Mouse (Mus musculus): ENCODE results near the gene H2afx. TPM values are rescaled to one million over a fixed set of nuclear protein-coding genes. Genes with fewer than 3 reads are reported as not detected.

H2afx gene
- polyA plus RNA-seq, 1 experiment: not detected

DNA sequence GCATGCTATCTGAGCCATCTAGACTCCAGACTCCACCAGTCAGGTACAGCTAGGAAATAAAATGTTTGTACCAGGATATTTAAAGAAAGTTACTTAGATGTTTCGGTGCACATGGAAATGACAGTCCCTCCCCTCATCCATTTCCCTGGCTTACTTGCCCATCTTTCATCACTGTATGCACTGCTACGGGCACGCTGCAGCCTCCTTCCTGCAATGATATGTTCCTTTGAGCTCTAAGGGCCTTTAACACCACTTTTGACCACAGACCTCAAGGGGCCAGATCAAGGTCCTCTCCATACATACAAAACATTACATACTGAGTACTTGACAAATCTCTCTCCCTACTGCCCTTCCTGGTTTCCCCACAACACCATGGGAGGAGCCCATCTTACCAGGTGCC is 2.5 kb downstream of the H2afx start:
- no peak overlapping the region for H3K4me3 ChIP-seq (ENCODE audit: insufficient read depth, low read depth, low read length)
- TF ChIP-seq POLR2A (IDR thresholded peaks at IDR 0.05; ENCODE audit: insufficient read depth, low read depth, low read length) (no peak), CTCF (IDR thresholded peaks at IDR 0.05; ENCODE audit: insufficient read depth, low read depth, low read length) (no peak)
- 68% methylated on average over 3 of the region's 3 CpGs for WGBS
- H3K27ac ChIP-seq (ENCODE audit: insufficient read depth, low read depth, low read length): no peak overlapping the region
- H3K4me1 ChIP-seq (ENCODE audit: control insufficient read depth, insufficient read depth, low read length): peaks cover 7% of the 10 kb centered on the region

DNA sequence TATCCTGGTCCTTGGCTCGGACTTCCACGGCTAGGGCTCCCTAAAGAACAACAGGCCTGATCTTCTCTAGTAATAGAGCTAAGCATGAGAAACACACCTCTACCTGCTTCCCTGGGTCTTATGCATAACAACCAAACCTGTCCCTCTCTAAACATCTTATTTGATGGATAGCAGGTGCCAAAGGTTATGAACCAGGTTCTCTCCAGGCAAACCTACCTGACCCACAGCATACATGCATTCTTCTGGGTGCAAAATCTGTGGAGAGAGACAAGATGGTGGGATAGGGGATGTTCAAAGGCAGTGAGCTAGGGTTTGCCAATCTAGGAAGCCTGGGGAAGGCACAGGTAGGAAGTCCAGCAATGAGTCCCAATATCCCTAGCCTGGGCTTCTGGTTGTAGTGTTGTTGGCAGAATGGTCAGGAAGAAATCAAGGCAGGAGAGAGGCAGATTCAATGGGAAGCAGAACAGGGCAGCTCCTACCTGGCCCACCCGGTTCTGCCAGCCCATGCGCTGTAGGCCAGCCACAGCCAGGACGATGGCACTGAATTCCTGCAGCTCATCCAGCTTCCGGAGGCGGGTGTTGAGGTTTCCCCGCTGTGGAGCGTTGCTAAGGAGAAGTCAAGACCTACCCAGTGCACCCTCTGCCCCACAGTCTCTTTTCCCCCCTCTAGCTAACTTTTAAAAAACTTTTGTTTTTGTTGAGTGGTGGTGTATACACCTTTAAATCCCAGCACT is 3.1 kb downstream of the H2afx start:
- no peak overlapping the region for H3K27ac ChIP-seq (ENCODE audit: insufficient read depth, low read depth, low read length)
- peaks cover 7% of the 10 kb centered on the region for H3K4me1 ChIP-seq (ENCODE audit: control insufficient read depth, insufficient read depth, low read length)
- TF ChIP-seq CTCF (IDR thresholded peaks at IDR 0.05; ENCODE audit: insufficient read depth, low read depth, low read length) (no peak), POLR2A (IDR thresholded peaks at IDR 0.05; ENCODE audit: insufficient read depth, low read depth, low read length) (no peak)
- no peak overlapping the region for H3K4me3 ChIP-seq (ENCODE audit: insufficient read depth, low read depth, low read length)
- 57% methylated on average over 9 of the region's 9 CpGs for WGBS

DNA sequence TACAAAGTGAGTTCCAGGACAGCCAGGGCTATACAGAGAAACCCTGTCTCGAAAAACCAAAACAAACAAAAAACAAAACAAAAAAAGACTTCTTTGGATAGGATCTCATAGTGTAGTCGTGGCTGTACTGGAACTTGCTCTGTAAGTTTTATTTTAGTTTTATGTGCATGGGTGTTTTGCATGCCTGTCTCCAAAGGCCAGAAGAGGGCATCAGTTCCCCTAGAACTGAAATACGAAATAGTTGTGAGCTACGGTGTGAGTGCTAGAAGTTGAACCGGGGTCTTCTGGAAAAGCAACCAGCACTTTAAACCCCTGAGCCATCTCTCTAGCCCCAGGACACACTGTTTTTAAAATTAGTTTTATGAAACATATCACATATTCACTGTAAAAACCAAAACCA is 4.1 kb downstream of the H2afx start:
- no peak for TF ChIP-seq POLR2A (IDR thresholded peaks at IDR 0.05; ENCODE audit: insufficient read depth, low read depth, low read length)
- no peak for TF ChIP-seq CTCF (IDR thresholded peaks at IDR 0.05; ENCODE audit: insufficient read depth, low read depth, low read length)
- Histone ChIP-seq H3K4me3 (ENCODE audit: insufficient read depth, low read depth, low read length) (no peak overlapping the region), H3K27ac (ENCODE audit: insufficient read depth, low read depth, low read length) (no peak overlapping the region), H3K4me1 (ENCODE audit: control insufficient read depth, insufficient read depth, low read length) (peaks cover 10% of the 10 kb centered on the region)
- 67% methylated on average over 5 of the region's 5 CpGs for WGBS

DNA sequence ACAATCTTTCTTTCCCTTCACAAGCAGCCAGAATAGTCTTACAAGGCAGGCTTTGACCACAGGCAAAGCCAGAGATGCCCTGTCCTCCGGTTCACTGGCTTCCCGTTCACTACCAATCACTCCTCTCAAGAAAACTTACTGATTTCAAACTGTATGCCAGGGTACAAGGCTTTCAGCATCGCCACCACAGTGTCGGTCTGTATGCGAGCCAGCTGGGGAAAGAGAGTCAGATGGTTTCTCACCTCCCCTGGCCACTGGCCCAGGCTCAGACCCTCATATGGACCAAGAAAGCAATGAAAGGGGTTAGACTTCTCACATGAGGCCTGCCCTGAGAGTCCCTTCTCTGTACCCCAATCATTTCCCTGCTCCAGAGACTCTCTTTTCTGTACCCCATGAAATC is 7.0 kb downstream of the H2afx start:
- TF ChIP-seq CTCF (IDR thresholded peaks at IDR 0.05; ENCODE audit: insufficient read depth, low read depth, low read length): no peak
- TF ChIP-seq POLR2A (IDR thresholded peaks at IDR 0.05; ENCODE audit: insufficient read depth, low read depth, low read length): no peak
- Histone ChIP-seq H3K27ac (ENCODE audit: insufficient read depth, low read depth, low read length) (no peak overlapping the region), H3K4me1 (ENCODE audit: control insufficient read depth, insufficient read depth, low read length) (peaks cover 9% of the 10 kb centered on the region), H3K4me3 (ENCODE audit: insufficient read depth, low read depth, low read length) (no peak overlapping the region)
- WGBS: 89% methylated on average over 5 of the region's 5 CpGs

DNA sequence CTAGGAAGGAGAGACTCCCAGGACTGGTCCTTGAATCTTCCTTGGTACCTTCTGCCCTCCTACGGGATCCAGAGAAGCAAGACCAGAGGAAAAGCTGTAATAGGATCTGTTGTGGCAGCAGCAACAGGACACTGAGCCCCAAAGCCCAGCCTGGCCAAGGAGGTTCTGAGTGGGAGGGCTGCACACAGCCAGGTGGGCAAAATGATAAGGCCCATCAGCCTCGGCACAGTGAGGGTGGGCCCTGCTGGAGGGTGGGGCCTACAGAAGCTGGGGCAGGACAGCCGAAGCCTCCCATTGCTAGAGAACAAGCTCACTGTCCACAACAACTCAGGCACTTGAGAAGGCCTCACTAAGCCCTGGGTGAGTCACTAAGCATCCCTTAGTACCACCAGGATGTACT is 7.7 kb downstream of the H2afx start:
- 81% methylated on average over 3 of the region's 3 CpGs for WGBS
- no peak overlapping the region for H3K4me3 ChIP-seq (ENCODE audit: insufficient read depth, low read depth, low read length)
- H3K4me1 ChIP-seq (ENCODE audit: control insufficient read depth, insufficient read depth, low read length): peaks cover 6% of the 10 kb centered on the region; the same call in 1 of the 2 replicates
- H3K27ac ChIP-seq (ENCODE audit: insufficient read depth, low read depth, low read length): no peak overlapping the region
- TF ChIP-seq POLR2A (IDR thresholded peaks at IDR 0.05; ENCODE audit: insufficient read depth, low read depth, low read length) (no peak), CTCF (IDR thresholded peaks at IDR 0.05; ENCODE audit: insufficient read depth, low read depth, low read length) (no peak)

DNA sequence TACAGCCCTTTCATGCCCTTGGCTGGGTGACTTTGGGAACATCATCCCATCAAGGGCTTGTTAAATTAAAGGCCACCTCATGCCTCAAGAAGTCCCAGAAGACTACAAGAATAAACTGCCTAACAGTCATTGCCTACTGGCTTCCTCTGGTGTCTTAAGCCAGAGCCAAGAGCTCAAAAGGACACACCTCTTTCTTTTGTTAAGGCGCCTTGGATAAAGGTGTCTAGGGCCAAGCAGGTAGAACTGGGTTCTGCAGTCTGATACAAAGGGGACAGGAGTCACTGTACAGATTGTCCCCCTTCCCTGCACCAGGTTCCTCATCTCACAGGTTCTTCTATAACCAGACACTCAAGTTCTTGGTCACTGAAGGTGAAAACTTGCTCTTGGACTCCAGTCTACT is 8.1 kb downstream of the H2afx start:
- H3K27ac ChIP-seq (ENCODE audit: insufficient read depth, low read depth, low read length): no peak overlapping the region
- no peak overlapping the region for H3K4me3 ChIP-seq (ENCODE audit: insufficient read depth, low read depth, low read length)
- TF ChIP-seq CTCF (IDR thresholded peaks at IDR 0.05; ENCODE audit: insufficient read depth, low read depth, low read length) (no peak), POLR2A (IDR thresholded peaks at IDR 0.05; ENCODE audit: insufficient read depth, low read depth, low read length) (no peak)
- WGBS: 87% methylated on average over 1 of the region's 1 CpGs
- H3K4me1 ChIP-seq (ENCODE audit: control insufficient read depth, insufficient read depth, low read length): peaks cover 5% of the 10 kb centered on the region; the same call in 1 of the 2 replicates

DNA sequence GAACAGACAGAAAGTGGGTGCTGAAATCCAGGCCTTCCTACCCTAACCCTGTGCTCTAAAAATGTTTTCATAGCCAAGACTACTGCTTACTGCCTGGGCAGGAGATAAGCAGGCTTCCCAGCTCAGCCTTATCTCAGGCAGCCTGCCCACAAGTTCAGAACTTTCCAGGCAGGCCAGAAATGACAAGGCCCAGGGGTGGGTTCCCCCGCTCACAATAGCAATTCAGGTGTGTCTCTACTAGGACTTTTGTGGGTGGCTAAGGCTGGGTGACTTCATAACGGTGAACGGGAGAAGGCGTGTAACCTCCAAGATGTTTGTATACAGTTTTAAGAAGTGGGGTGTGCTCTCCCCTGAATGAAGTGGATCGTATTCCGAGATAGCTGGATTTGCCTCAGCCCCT is 8.8 kb downstream of the H2afx start:
- Histone ChIP-seq H3K27ac (ENCODE audit: insufficient read depth, low read depth, low read length) (no peak overlapping the region), H3K4me3 (ENCODE audit: insufficient read depth, low read depth, low read length) (peak overlapping the region; percentile 99), H3K4me1 (ENCODE audit: control insufficient read depth, insufficient read depth, low read length) (peaks cover 3% of the 10 kb centered on the region; the same call in 1 of the 2 replicates)
- no peak for TF ChIP-seq CTCF (IDR thresholded peaks at IDR 0.05; ENCODE audit: insufficient read depth, low read depth, low read length)
- no peak for TF ChIP-seq POLR2A (IDR thresholded peaks at IDR 0.05; ENCODE audit: insufficient read depth, low read depth, low read length)
- WGBS: 8% methylated on average over 6 of the region's 6 CpGs

DNA sequence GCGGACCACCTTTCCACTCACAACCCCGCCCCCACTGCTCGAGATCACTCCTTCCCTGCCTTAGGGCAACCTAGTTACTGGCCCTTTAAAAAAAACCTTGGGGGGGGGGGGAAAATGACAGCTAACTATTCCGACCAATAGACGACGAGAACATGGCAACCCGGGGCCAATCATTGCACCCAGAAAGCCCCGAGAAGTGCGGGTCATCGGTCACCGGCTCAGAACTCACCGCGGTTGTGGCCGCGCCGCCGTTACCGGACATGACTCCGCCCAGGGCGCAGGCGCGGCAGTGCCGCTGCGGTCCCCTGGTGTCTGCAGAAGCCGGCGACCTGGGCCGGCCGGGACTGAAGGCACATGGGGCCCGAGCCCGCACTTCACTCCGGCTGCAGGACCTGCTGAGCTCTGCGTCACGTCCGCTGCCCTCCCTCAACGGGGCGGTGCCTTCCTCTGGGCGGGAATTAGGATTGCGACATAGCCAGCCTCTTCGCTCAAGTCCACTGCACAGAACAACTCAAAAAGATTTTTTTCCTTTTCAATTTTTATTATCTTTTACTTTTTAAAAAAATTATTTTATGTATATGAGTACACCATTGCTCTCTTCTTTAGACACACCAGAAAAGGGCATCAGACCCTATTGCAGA is 9.4 kb downstream of the H2afx start, which contains the start of gene Hmbs:
Gene Hmbs, minus strand, starts transcription at position 448 of the 641 bp plus-strand sequence.
- TF ChIP-seq POLR2A (IDR thresholded peaks at IDR 0.05; ENCODE audit: insufficient read depth, low read depth, low read length) (peak; percentile 66), CTCF (IDR thresholded peaks at IDR 0.05; ENCODE audit: insufficient read depth, low read depth, low read length) (no peak)
- H3K27ac ChIP-seq (ENCODE audit: insufficient read depth, low read depth, low read length): peak within 1 kb of the TSS; percentile 99
- H3K4me1 ChIP-seq (ENCODE audit: control insufficient read depth, insufficient read depth, low read length): peaks cover 3% of the 10 kb centered on the region; the same call in 1 of the 2 replicates
- under 1% methylated on average over 39 of the region's 39 CpGs for WGBS
- peak within 1 kb of the TSS; percentile 99 for H3K4me3 ChIP-seq (ENCODE audit: insufficient read depth, low read depth, low read length)

Measured in olfactory bulb, adult 2 months (tissue).